Mouse (Mus musculus) thymus, postnatal 4 days (tissue): ENCODE measurements at regions not wholly inside any gene's neighbourhood (a gene's known extent, or its start where the extent isn't known, plus 50 kb on each side); places are given as distances from the start of the nearest gene placed in this dataset.

Experiments
- DNase-seq: peaks from one replicate; pipeline ENCODE4 v3.0.0; 2021

- DNase-seq, result no peak
Measured at GRCm38 (mm10) chr3:70097813-70098212, 90.4 kb downstream of the Otol1 start.

GRCm38 (mm10) chr3:70102091-70102490 lies 94.7 kb downstream of the Otol1 start:
- DNase-seq, result no peak

DNA sequence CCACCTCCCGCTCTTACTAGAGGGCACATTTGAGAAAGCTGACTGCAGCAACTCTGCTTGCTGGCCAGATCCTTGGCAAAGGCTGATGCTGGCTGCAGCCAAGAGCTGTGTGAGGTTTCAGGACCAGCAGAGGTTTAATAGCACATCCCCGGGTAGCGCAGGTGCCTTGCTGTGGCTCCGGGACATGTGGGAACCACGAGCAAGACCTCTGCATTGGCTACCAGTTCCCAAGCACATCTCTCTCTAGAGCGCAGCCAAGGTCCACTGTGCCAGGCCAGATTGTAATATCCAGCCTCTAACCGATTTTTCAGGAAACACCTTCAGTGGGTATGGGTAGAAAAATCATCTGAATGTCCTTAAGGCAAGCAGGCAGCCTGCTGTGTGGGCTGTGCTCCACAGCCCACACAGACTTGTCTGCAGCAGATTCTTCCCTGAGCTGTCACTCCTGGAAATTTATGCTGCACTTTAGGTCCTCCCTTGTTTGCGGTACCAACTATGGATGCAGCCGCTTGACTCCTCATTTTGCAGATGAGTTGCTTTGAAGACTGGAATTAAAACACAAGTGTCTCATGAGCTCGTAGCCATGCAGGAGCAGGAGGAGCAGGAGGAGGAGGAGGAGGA lies 95.3 kb downstream of the Otol1 start:
- DNase-seq, result peak; percentile 4

GRCm38 (mm10) chr3:70103983-70104827 lies 96.8 kb downstream of the Otol1 start:
- DNase-seq, result peak; percentile 77

GRCm38 (mm10) chr3:70104828-70105399 lies 97.5 kb downstream of the Otol1 start:
- DNase-seq, result peak; percentile 22

- DNase-seq, result no peak
Measured at GRCm38 (mm10) chr3:70105561-70105960, 98.1 kb downstream of the Otol1 start.

DNA sequence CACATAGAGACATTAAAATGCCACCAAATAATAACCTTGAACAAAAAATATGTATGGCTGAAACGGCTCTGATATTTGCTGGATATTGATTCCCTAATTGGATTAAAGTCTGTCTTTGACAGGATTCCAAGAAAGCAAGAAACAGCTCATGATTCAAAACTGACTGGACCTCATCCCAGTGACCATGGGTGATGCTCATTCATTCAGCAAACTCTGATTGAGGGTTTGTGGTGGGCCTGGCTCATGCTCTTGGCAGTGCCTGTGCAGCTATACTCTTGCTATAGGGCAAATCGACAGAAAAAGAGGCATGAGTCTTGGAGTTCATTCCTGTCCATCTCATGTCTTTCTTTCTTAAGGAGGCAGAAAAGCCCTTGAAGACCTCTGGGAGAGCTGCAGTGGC lies 98.7 kb downstream of the Otol1 start:
- no peak for DNase-seq

DNA sequence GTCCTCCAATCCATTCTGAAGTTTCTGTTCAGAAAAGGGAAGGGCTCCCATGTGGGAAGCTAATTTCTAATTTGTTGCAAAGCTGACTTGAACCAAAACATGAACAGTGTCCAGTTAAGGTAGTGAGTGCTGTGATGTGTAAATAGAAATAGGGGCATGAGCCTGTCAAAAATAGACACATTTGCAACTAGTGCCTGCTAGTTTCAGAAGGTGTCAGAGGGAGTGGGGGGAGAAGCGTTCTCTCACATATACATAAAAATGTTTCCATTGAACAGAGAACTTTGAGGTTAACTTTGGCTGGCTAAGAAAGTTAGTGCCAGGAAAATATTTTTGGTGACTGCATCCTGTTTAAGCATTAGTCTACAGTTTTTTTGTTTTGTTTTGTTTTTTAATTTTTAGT lies 118.8 kb downstream of the Otol1 start:
- DNase-seq, result no peak

DNA sequence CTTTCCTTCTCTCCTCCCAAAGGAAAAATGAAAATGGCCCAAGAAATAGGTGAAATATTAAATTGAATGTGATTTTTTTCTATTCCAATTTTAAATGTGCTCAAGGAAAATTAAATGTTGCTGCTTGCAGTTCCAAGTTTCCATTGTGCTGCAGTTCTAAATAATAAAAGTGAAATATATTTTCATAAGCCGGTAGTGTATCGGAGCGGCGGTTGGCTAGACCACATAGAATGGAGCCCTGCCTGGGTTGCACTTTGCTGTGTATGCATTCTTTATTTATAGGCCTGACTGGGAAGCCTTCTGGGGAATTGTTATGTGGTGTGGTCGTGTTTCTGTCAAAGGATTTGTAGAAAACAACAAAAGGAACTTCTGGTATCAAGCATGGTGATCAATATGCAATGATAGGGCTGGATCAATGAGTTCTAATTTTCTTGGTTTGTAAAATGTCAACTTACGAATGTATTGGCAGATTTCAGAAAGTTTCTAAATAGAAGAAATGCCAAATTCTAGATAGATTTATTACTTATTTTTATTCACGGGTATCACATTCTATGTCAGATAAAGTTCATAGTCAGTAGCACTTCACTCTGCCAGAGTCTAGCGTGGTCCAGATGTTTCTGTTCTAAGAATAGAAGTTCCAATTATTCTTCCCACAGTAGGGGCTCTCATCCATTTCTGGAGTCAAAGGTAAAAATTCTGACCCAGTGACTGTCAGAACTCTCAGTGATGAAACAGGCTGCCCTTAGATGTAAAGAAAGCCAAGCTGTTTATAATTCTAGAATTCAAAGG lies 123.0 kb downstream of the Otol1 start:
- no peak for DNase-seq

DNA sequence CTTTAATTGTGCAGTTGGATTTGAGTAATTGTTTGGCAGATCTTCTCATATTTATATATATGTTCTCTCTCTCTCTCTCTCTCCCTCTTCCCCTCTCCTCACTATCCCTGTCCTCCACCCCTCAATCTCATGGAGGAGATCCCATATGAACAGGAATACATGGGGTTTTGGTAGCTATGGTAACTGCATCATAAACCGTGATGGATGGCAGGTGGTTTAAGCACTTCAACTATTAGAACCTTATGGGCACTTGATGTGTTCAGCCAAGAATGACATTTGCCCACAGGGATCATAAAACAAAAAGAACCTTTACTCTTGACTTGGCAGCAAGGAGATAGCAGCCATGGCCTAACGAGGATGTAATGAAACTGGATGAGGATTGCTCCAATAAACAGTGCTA lies 127.5 kb downstream of the Otol1 start:
- no peak for DNase-seq

DNA sequence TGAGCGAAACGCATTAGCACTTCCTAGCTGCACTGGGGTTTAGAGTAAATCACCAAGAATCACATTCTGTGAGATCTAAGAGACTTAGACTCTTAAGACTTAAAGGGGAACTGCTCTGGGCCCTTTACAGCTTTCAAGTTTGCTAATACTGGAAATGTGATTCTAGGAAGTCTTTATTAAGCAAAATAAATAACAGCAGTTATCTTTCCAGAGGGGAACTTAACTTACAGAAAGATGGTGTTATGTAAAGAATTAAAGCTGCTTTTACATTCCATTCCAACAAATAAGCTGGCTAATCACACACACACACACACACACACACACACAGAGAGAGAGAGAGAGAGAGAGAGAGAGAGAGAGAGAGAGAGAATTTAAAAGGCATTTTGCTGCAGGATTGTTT lies 131.1 kb downstream of the Otol1 start:
- no peak for DNase-seq

DNA sequence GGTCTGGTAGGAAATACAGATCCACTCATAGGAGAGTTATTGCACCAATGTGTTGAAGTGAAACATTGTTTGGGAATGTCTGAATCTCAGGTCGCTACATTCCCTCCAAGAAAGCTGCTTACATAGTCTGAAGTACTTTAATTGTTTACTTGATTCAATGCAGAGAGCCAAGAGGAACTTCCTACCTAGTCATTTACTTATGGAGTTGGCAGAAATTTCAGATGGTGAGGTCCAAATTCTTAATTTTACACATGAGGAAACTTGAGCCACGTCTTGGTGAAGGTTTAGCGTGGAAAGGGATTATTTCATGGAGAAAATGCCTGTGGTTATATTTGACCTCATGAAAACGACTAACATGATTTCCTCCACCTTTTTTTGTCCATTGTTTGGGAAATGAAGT lies 131.5 kb downstream of the Otol1 start:
- DNase-seq, result no peak

DNA sequence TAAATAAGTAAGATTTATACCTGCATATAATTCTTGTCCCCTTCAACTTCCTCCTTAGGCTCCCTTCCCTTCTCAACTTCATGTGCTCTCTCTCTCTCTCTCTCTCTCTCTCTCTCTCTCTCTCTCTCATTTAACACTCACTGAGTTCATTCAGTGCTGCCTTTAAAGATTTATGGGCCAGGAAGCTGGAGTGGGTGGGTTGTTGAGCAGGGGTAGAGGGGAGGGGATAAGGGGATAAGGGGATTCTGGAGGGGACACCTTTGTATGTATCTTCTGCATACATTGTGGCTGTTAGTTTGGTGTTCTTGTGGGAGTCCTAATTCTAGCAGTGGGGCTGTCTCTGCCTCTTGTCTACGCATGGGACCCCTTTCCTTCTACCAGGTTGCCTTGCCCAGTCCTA lies 138.3 kb downstream of the Otol1 start:
- no peak for DNase-seq

DNA sequence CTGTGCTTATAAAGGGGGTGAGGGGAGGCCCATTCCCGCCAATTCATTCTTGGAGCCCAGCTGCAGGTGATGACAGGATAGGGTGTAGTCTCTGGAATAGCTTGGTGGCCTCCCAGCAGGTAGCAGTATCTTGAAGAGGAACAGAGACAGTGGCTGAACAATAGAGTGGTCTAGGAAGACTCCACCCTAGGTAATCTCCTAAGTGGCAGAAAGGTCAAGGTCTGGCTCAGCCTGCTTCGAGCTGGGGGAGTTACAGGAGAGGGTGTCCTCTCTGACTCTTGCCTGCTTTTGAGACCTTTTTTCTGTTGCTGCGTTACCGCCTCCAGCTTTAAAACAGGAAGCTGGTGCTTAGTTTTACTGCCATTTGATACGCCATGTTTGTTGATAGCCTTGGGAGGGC lies 143.7 kb downstream of the Otol1 start:
- DNase-seq, result no peak

GRCm38 (mm10) chr3:70160043-70160442 lies 152.6 kb downstream of the Otol1 start:
- DNase-seq, result no peak

GRCm38 (mm10) chr3:70171667-70172066 lies 164.3 kb downstream of the Otol1 start:
- DNase-seq, result no peak

- DNase-seq, result no peak
Measured at GRCm38 (mm10) chr3:70176391-70176790, 169.0 kb downstream of the Otol1 start.

- DNase-seq, result no peak
Measured at GRCm38 (mm10) chr3:70181611-70182010, 174.2 kb downstream of the Otol1 start.

GRCm38 (mm10) chr3:70190741-70191140 lies 183.3 kb downstream of the Otol1 start:
- DNase-seq, result no peak

DNA sequence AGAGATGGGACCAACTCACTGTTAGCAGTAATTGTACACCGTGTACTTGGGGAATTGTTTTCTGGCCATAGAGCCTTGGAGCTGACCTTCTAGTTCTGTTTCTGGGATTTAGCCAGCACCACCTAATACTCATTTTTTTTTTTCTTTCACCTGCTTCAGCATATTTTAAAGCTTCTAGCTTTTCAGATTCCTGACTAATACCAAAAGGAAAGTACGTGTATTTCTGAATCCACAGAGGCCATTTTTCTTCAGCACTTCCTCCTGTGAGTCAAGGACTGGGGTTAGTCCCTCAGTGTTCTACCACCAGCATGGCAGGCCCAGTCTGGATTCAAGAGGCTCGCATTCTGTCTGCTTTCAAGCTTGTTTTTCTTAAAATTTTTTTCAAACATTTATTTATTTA lies 189.3 kb downstream of the Otol1 start:
- no peak for DNase-seq

DNA sequence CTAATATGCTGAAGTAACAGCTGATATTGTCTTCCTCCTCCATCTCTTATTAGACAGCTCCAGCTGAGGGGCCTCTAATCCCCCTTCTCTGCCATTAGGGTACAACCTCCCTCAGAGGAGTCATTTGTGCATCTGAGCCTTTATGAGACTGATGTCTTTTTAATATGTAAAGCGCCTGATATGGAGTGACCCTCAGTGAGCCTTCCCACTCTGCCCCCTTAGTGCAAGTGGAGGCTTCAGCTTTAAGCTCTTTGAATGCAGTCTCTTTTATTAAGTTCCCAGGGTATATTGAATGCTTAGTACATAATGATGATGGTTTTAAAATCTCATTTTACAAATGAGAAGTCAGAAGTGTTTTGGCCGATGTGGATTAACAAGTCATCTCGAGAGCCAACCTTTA lies 191.5 kb downstream of the Otol1 start:
- no peak for DNase-seq

GRCm38 (mm10) chr3:70201334-70201943 lies 194.0 kb downstream of the Otol1 start:
- no peak for DNase-seq

GRCm38 (mm10) chr3:70215195-70215594 lies 207.8 kb downstream of the Otol1 start:
- no peak for DNase-seq
